Mouse (Mus musculus) layer of hippocampus, adult 2 months (tissue): Measurements from ENCODE around the gene 9530077C05Rik. TPM values are rescaled to one million over a fixed set of nuclear protein-coding genes. Genes with fewer than 3 reads are reported as not detected.

ENCODE experiments used
- DNase-seq, 2 experiments: peaks; one replicate each; pipeline ENCODE4 v3.0.0; 2022; ENCODE audit warnings: low spot score in 2 of 2
- H3K27ac ChIP-seq: fragments of 200-600 bp; 2 replicates; pipeline ENCODE4 v1.8.1; 2022
- H3K4me3 ChIP-seq: fragments of 200-600 bp; 2 replicates; pipeline ENCODE4 v1.8.1; 2022; ENCODE audit warnings: mild to moderate bottlenecking
- CTCF ChIP-seq: fragments of 200-600 bp; conservative IDR thresholded peaks from 2 replicates; pipeline ENCODE4 v1.8.1; 2022; ENCODE audit warnings: antibody characterized with exemption, mild to moderate bottlenecking, moderate library complexity
- total RNA-seq, 2 experiments: library from RNA; stranded (reverse); gene quantifications; 2 replicates each; pipeline ENCODE4 v1.2.3; 2021

Gene 9530077C05Rik
- total RNA-seq, 2 experiments from 2014 or later: 7.6 to 9.6 TPM

- Histone ChIP-seq H3K27ac (no peak overlapping the region), H3K4me3 (no peak overlapping the region)
- no peak for DNase-seq
- TF ChIP-seq CTCF: no peak
These were observed 13.4 kb downstream of the 9530077C05Rik start for GRCm38 (mm10) chr9:22424719-22425118.

DNA sequence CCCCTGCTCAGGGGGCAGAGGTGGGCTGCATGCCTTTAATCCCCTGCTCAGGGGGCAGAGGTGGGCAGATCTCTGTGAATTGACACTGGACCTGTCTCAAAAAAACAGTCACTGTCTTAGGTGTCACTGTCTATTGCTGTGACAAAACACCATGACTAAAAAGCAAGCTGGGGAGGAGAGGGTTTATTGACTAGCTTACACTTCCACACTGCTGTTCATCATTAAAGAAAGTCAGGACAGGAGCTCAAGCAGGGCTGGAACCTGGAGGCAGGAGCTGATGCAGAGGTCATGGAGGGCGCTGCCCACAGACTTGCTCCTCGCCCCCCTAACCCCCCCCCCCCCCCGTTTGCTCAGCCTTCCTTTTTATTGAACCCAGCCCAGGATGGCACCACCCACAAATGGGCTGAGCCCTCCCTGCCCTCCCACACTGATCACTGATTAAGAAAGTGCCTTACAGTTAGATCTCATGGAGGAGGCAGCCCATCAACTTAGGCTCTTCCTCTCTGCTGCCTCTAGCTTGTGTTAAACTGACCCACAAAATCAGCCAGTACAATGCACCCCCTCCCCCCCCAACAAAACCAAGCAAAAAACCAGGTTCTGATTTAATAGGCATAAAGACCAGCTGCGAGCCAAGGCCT is 16.8 kb downstream of the 9530077C05Rik start:
- Histone ChIP-seq H3K4me3 (no peak overlapping the region), H3K27ac (no peak overlapping the region)
- no peak for DNase-seq
- no peak for TF ChIP-seq CTCF

DNA sequence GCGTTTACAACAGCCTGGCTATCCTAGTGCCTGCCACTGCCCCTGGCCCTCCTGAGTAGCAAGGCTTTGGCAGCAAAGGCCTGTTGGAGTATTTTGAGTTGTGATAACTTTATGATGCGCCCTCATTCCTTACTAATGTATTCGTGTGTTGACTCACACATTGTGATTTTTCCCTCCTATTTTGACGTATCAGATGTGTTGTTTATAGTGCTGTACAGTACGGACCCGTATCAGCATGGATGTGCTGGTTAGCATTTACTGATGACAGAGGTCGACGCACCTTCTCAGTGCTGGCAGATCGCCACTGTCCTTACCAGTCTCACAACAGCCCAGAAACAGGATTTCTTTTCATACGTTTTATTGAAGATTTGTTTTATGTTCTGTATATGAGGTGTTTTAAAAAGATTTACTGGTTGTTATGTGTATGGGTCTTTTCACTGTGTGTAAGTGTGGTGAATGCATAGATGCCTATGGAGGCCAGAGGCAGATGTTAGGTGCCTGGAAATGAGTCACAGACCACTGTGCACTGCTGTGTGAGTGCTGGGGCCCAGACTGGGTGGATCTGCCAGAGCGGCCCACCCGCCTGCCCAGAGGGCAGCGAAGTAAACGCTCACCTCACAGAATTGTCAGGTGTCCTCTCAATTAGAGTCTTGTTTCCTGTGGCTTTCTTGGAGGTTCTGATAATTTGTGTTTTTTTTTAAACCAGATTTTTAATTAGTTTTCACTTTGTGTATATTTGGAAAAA is 17.5 kb downstream of the 9530077C05Rik start:
- TF ChIP-seq CTCF: no peak
- Histone ChIP-seq H3K4me3 (no peak overlapping the region), H3K27ac (no peak overlapping the region)
- no peak for DNase-seq

DNA sequence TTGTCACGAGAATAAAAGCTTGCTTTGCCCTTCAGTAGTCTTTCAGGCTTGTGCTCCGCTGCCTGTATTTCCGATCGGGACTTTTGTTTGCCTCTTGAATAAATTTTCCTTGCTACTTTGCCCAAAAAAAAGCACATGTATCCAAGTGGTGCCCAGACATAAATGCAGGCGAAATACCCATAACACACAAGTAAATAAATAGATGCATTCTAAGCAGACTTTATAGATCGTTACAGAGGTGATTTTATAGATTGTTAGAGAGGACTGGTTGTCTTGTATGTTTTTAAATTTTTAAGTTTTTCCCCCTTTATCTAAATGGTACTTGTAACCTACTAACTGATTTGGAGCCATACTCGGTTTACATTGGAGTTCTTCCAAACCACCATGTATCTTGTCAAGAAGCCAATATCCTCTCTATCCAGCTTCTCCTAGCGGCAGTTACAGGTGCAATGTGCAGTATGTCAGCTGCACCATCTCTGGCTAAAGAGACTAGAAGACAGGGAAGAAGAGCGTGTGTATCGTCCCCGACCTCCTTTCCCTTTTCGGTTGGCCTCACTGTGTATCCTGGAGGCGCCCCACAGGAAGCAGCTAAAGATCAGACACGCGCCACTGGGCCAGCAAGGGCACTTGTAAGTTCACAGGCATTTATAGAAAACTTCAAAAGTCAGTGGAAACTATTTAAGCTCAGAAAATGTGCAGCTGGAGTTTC is 18.4 kb downstream of the 9530077C05Rik start:
- TF ChIP-seq CTCF: peak; percentile 41
- no peak for DNase-seq
- Histone ChIP-seq H3K27ac (no peak overlapping the region), H3K4me3 (no peak overlapping the region)

GRCm38 (mm10) chr9:22430315-22430840 is 19.1 kb downstream of the 9530077C05Rik start:
- no peak overlapping the region for H3K4me3 ChIP-seq
- TF ChIP-seq CTCF: no peak
- DNase-seq: no peak
- H3K27ac ChIP-seq: no peak overlapping the region

DNA sequence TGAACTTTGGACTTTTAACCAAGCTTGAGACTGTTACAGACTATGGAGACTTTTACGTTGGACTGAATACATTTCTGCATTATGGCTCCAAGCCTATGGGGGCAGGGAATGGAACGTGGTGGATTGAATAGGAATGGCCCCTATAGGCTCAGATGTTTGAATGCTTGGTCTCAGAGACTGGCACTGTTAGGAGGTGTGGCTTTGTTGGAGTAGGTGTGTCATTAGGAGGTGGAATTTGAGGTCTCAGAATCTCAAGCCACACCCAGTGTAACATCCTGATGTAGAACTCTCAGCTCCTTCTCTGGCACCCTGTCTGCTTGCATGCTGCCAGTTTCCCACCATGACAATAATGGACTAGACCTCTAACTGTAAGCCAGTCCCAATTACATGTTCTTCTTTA is 21.9 kb downstream of the 9530077C05Rik start:
- no peak overlapping the region for H3K27ac ChIP-seq
- TF ChIP-seq CTCF: no peak
- H3K4me3 ChIP-seq: no peak overlapping the region
- DNase-seq: no peak

DNA sequence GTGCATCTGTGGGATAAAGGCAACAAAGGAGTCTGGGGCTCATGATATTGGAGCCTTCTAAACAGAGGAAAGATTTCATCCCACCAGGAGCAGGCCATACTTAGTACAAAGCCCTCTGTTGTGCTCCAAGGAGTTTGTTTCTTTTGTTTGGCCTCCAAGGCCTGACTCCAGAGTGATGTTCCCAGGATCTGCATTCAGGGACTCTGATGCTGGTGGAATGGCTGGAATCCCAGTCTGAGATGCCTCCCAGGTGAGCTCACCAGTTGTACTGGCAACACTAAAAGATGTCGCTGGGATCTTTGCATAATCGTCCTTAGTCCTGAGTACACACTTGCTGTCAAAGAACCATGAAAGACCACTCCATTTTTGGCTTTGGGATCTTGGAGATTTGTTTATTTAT is 22.8 kb downstream of the 9530077C05Rik start:
- Histone ChIP-seq H3K27ac (no peak overlapping the region), H3K4me3 (no peak overlapping the region)
- no peak for DNase-seq
- TF ChIP-seq CTCF: no peak

GRCm38 (mm10) chr9:22438826-22439225 is 27.5 kb downstream of the 9530077C05Rik start:
- Histone ChIP-seq H3K4me3 (no peak overlapping the region), H3K27ac (no peak overlapping the region)
- DNase-seq: no peak
- TF ChIP-seq CTCF: peak; percentile 28

DNA sequence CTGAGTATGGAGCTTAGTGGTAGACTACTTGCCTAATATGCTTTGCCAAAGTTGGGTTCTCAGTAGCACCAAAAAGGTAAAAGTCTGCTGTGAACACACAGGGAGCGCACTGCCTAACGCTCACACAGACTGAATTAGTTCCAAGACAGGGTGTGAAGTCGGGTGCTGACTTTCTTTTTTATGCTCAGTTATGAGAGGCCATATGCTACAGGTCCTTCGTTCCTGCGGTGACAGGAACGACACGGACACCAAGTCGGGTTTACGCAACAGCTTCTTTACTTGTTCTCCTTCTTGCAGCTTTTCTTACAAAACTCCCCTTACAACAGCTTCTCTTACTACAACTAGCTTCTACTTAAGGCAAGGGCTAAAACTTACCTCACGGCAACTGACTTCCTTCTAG is 31.8 kb downstream of the 9530077C05Rik start:
- TF ChIP-seq CTCF: no peak
- Histone ChIP-seq H3K4me3 (no peak overlapping the region), H3K27ac (no peak overlapping the region)
- no peak for DNase-seq

GRCm38 (mm10) chr9:22445123-22445522 is 33.8 kb downstream of the 9530077C05Rik start:
- no peak for DNase-seq
- no peak for TF ChIP-seq CTCF
- no peak overlapping the region for H3K4me3 ChIP-seq
- H3K27ac ChIP-seq: no peak overlapping the region

GRCm38 (mm10) chr9:22447213-22447612 is 35.9 kb downstream of the 9530077C05Rik start:
- no peak for DNase-seq
- Histone ChIP-seq H3K27ac (no peak overlapping the region), H3K4me3 (no peak overlapping the region)
- no peak for TF ChIP-seq CTCF

GRCm38 (mm10) chr9:22448420-22448819 is 37.1 kb downstream of the 9530077C05Rik start:
- TF ChIP-seq CTCF: peak; percentile 58
- Histone ChIP-seq H3K27ac (no peak overlapping the region), H3K4me3 (no peak overlapping the region)
- DNase-seq: no peak

- DNase-seq: no peak
- H3K27ac ChIP-seq: no peak overlapping the region
- H3K4me3 ChIP-seq: no peak overlapping the region
- TF ChIP-seq CTCF: no peak
These were observed 37.9 kb downstream of the 9530077C05Rik start for GRCm38 (mm10) chr9:22449209-22449608.
